In genomic region chr15:81399638-81400315, GRCm38 (mm10) we compare ENCODE assay signal across 8 mouse cellular contexts. TPM values are rescaled to one million over a fixed set of nuclear protein-coding genes. Genes with fewer than 3 reads are reported as not detected.
DNase-seq lines count a peak whose midpoint lies in the region; ATAC-seq and TF ChIP-seq lines count a peak whose summit lies in the region.

Gene St13 (minus strand): TSS chr15:81400077.
Gene Xpnpep3 (plus strand): TSS chr15:81400138.

- H3K4me1 ChIP-seq in hindbrain, embryonic 14.5 days (replicated peaks; ENCODE audit: control insufficient read depth, insufficient read depth, low read length) = peaks cover 21% of the 10 kb centered on the region

- no peaks in the 10 kb centered on the region for H3K9me3 ChIP-seq in hindbrain, embryonic 14.5 days (ENCODE audit: control insufficient read depth, low read length)

- peak; percentile 93 for DNase-seq in Patski (ENCODE audit: low read depth, low spot score)
- DNase-seq in cerebellum, postnatal 14 days = peak; percentile 99
- DNase-seq in frontal cortex, postnatal 25 days (ENCODE audit: low spot score in 2 of 2) = peak; percentile 96 to 97
- DNase-seq in hindbrain, embryonic 14.5 days (ENCODE audit: low spot score) = peak; percentile 98
- peak; percentile 96 to 98 for DNase-seq in layer of hippocampus, postnatal 36 days
- DNase-seq in lung, postnatal 36 days = peak; percentile 98
- peak; percentile 98 for DNase-seq in retina, postnatal 1 day
- DNase-seq in urinary bladder, adult 18-20 months (ENCODE audit: low spot score in 2 of 2) = peak; percentile 95 to 97

- CTCF ChIA-PET in Patski (lab: Charles Lee) = interaction anchor here (1.5 to 1.8 kb wide), 4 partner anchors 14 to 44 kb away, joined by 3 to 5 read pairs (median 4); no protein-coding TSS in a partner anchor

- H3K9ac ChIP-seq in hindbrain, embryonic 14.5 days = peak within 1 kb of the TSS; percentile 96

- no peaks in the 10 kb centered on the region for H3K27me3 ChIP-seq in Patski
- no peaks in the 10 kb centered on the region for H3K27me3 ChIP-seq in hindbrain, embryonic 14.5 days (ENCODE audit: control insufficient read depth, insufficient read depth, low read length)

- POLR2A ChIA-PET in Patski (lab: Charles Lee) = interaction anchor here (0.9 kb wide), 1 partner anchor 11 kb away, joined by 3 read pairs; no protein-coding TSS in a partner anchor

- no peak for TF ChIP-seq CTCF in Patski (IDR thresholded peaks at IDR 0.05)

- H3K27ac ChIP-seq in hindbrain, embryonic 14.5 days = peak within 1 kb of the TSS; percentile 99

- under 1% methylated on average over 50 of the region's 50 CpGs for WGBS in hindbrain, embryonic 14.5 days

- peak within 1 kb of the TSS; percentile 83 for H3K4me2 ChIP-seq in hindbrain, embryonic 14.5 days (replicated peaks)

- no peaks in the 10 kb centered on the region; the same call in 1 of the 2 replicates for H3K36me3 ChIP-seq in hindbrain, embryonic 14.5 days (replicated peaks; ENCODE audit: control insufficient read depth, insufficient read depth)

- in situ Hi-C loops in Patski (cut with MboI; ENCODE audit: low pct_unique_long_range_greater_than_20kb) = no loop called here

- H3K4me3 ChIP-seq in hindbrain, embryonic 14.5 days (replicated peaks; ENCODE audit: low read length) = peak within 1 kb of the TSS; percentile 73

- peak; percentile 91 for ATAC-seq in Patski
- ATAC-seq in hindbrain, embryonic 14.5 days (ENCODE audit: low FRiP score) = peak; percentile 99

RNA-seq across cellular contexts. Expression of gene St13, which starts in this region (rescaled TPM):
- polyA plus RNA-seq in Patski (2021) = 471 TPM
- 172 and 185 TPM in 2 replicates for polyA plus RNA-seq in hindbrain, embryonic 14.5 days (2014; fragmentation: Nextera tagmentation; extraction: Ambion mirVana)
- total RNA-seq in layer of hippocampus, postnatal 36 days (2021) = 100 to 1,000 TPM; 177 to 181 TPM

RNA-seq across cellular contexts. Expression of gene Xpnpep3, which starts in this region (rescaled TPM):
- 13.8 TPM for polyA plus RNA-seq in Patski (2021)
- polyA plus RNA-seq in hindbrain, embryonic 14.5 days (2014; fragmentation: Nextera tagmentation; extraction: Ambion mirVana) = 3.8 and 5.3 TPM in 2 replicates
- 10 to 100 TPM; 17.3 to 18.0 TPM for total RNA-seq in layer of hippocampus, postnatal 36 days (2021)

Comparison
In these comparisons a context has a peak if more than half of its experiments do, and no peak if none do; other contexts are left out.
1. Peak in every context shown above with its lines: DNase-seq, ATAC-seq, H3K4me3 ChIP-seq and H3K27ac ChIP-seq.